Mouse (Mus musculus): Measurements from ENCODE around the gene Hspb11. TPM values are rescaled to one million over a fixed set of nuclear protein-coding genes. Genes with fewer than 3 reads are reported as not detected.
A peak's percentile ranks its signal among the peaks of the same experiment; 100 is the strongest.

Gene Hspb11
- polyA plus RNA-seq, 1 experiment from 2014 or later = 39.5 TPM

GRCm38 (mm10) chr4:107232219-107232618 lies 21.2 kb upstream of the Hspb11 start:
- H3K36me3 ChIP-seq (ENCODE audit: poor library complexity, severe bottlenecking) = peaks cover 52% of the 10 kb centered on the region
- WGBS = 67% methylated on average over 3 of the region's 3 CpGs
- no peak overlapping the region for H3K4me3 ChIP-seq
- no peak overlapping the region for H3K9ac ChIP-seq
- H3K27me3 ChIP-seq = no peaks in the 10 kb centered on the region
- H3K4me2 ChIP-seq = no peak overlapping the region
- no peaks in the 10 kb centered on the region for H3K9me3 ChIP-seq (replicated peaks)
- no peaks in the 10 kb centered on the region for H3K4me1 ChIP-seq
- ATAC-seq = no peak
- no peak overlapping the region for H3K27ac ChIP-seq

DNA sequence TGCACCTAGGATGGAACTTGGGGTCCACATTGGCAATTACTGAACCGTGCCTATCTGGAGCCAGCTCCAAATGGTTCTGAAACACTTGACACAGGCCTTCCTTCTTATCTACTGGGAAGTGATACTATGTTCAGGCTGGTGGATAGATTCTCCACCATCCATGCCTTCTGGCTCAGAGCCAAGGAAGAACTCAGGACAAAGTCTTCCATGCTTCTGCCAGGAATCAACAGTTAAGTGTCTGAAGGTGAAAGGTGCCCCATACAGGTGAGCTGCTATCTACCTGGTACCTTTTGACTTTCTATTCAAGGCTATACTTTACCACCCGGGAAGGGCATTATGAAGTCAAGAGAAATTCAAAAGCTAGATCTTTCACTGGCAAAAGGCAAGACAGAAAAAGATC lies 15.1 kb upstream of the Hspb11 start:
- Histone ChIP-seq H3K27me3 (no peaks in the 10 kb centered on the region), H3K4me2 (no peak overlapping the region), H3K4me1 (no peaks in the 10 kb centered on the region), H3K9ac (no peak overlapping the region), H3K36me3 (ENCODE audit: poor library complexity, severe bottlenecking) (peaks cover 85% of the 10 kb centered on the region), H3K4me3 (no peak overlapping the region), H3K9me3 (replicated peaks) (no peaks in the 10 kb centered on the region), H3K27ac (no peak overlapping the region)
- no peak for ATAC-seq
- WGBS = 91% methylated on average over 2 of the region's 2 CpGs

- Histone ChIP-seq H3K27me3 (no peaks in the 10 kb centered on the region), H3K36me3 (ENCODE audit: poor library complexity, severe bottlenecking) (peaks cover 66% of the 10 kb centered on the region), H3K4me3 (no peak overlapping the region), H3K4me1 (peaks cover 8% of the 10 kb centered on the region; the same call in 1 of the 2 replicates), H3K9ac (no peak overlapping the region), H3K9me3 (replicated peaks) (no peaks in the 10 kb centered on the region), H3K4me2 (no peak overlapping the region), H3K27ac (no peak overlapping the region)
- 96% methylated on average over 6 of the region's 6 CpGs for WGBS
- ATAC-seq = no peak
Measured at GRCm38 (mm10) chr4:107240196-107240595, 13.2 kb upstream of the Hspb11 start.

DNA sequence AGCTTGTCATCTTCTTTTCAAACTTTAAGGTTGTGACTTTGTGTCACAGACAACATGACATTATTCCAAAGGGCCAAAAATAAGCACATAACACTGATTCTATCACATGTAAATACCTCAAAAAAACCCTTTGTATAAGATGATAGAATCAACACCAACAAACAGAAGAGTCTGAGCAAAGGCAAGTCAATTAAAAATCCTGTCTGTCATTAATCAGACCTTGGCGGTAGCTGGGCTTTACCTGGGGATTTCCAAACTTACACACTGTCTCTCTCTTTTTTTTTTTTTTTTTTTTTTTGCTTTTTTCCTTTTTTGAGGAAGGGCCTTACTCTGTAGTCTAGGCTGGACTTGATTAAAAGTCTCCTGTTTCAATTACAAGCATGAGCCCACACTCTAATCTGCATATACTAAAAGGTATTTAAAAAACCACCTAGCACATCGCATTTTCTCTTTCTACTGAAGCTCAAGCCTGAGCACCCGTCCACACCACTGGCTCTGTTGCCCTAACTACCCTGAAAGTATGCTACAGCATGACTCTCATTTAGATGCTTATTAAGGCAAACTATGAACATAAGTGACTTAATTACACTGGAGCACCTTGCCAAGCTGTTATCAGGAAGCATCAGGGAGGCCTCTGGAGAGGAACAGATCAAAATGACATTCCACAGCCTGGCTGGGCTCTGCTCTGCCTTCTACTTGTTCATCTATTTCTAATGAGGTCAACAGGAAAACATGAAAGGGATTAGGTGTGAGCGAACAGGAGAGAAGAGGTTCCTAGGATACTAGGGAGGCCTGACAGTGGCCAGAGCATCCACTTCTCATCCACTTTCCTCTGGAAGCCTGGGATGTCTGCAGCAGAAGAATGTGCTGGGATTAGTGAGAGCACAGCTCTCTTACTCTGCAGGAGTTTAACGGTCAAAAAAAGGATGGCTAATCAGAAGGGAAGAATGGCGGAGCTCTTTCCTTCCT lies 9.7 kb upstream of the Hspb11 start:
- H3K27me3 ChIP-seq = no peaks in the 10 kb centered on the region
- peak overlapping the region; percentile 8; the same call in 1 of the 2 replicates for H3K9ac ChIP-seq
- no peak overlapping the region for H3K4me2 ChIP-seq
- H3K27ac ChIP-seq = peak overlapping the region; percentile 27; the same call in 1 of the 2 replicates
- WGBS = 69% methylated on average over 6 of the region's 6 CpGs
- H3K36me3 ChIP-seq (ENCODE audit: poor library complexity, severe bottlenecking) = peaks cover 40% of the 10 kb centered on the region
- no peak overlapping the region for H3K4me3 ChIP-seq
- H3K9me3 ChIP-seq (replicated peaks) = no peaks in the 10 kb centered on the region
- ATAC-seq = no peak
- peaks cover 11% of the 10 kb centered on the region for H3K4me1 ChIP-seq

DNA sequence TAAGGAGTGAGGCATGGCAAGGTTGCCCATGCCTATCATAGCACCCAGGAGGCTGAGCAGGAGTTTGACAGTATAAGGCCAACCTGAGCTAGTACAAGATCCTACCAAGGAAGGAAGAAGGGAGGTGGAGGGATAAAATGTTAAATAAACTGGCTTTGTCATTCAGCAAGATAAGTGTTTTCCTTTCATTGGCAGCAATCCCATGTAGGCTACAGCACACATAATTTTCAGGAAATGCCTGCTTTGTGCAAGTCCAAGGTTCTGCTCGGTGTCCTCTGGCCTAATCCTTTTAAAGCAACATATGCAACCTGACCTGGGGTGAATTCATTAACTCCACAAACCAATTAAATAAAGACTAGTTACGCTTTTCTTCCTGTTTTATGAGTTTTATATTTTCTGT lies 8.0 kb upstream of the Hspb11 start:
- no peak for ATAC-seq
- WGBS = 71% methylated on average over 2 of the region's 2 CpGs
- H3K4me3 ChIP-seq = no peak overlapping the region

GRCm38 (mm10) chr4:107246040-107246439 lies 7.4 kb upstream of the Hspb11 start:
- 90% methylated on average over 1 of the region's 1 CpGs for WGBS
- no peak overlapping the region for H3K9ac ChIP-seq
- H3K36me3 ChIP-seq (ENCODE audit: poor library complexity, severe bottlenecking) = peaks cover 17% of the 10 kb centered on the region
- no peak overlapping the region for H3K4me2 ChIP-seq
- no peaks in the 10 kb centered on the region for H3K27me3 ChIP-seq
- ATAC-seq = no peak
- H3K4me1 ChIP-seq = peaks cover 27% of the 10 kb centered on the region
- no peak overlapping the region for H3K27ac ChIP-seq
- no peaks in the 10 kb centered on the region for H3K9me3 ChIP-seq (replicated peaks)
- H3K4me3 ChIP-seq = no peak overlapping the region

More for the DNA sequence above, 8.0 kb upstream of the Hspb11 start:
- no peak overlapping the region for H3K27ac ChIP-seq
- H3K9me3 ChIP-seq (replicated peaks) = no peaks in the 10 kb centered on the region
- H3K4me1 ChIP-seq = peaks cover 27% of the 10 kb centered on the region
- H3K27me3 ChIP-seq = no peaks in the 10 kb centered on the region
- no peak overlapping the region for H3K9ac ChIP-seq
- peaks cover 24% of the 10 kb centered on the region for H3K36me3 ChIP-seq (ENCODE audit: poor library complexity, severe bottlenecking)
- no peak overlapping the region for H3K4me2 ChIP-seq

DNA sequence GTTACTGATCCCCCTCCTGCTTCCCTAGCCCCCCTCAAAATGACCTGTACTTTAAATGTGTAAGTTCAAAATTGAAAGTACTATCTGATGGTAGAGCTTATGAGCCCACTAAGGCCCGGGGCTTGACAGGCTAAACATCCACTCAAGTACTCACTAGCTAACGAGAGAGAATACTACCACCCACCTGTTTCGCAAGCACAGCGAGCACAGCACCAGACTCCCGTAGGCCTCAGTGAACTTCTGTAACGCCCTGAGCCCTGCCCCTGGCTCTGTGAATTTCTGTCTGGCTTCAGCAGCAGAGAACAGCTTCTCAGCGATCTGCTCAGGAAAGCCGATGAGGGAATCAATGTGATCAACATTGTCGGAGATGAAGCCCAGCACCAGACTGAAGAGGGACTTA lies 6.3 kb upstream of the Hspb11 start:
- ATAC-seq = no peak
- Histone ChIP-seq H3K36me3 (ENCODE audit: poor library complexity, severe bottlenecking) (peaks cover 6% of the 10 kb centered on the region; the same call in 1 of the 2 replicates), H3K27me3 (no peaks in the 10 kb centered on the region), H3K4me3 (no peak overlapping the region), H3K4me2 (no peak overlapping the region), H3K4me1 (peaks cover 33% of the 10 kb centered on the region), H3K27ac (no peak overlapping the region), H3K9me3 (replicated peaks) (no peaks in the 10 kb centered on the region), H3K9ac (no peak overlapping the region)
- WGBS = 82% methylated on average over 9 of the region's 9 CpGs

GRCm38 (mm10) chr4:107248061-107248460 lies 5.3 kb upstream of the Hspb11 start:
- peaks cover 38% of the 10 kb centered on the region for H3K4me1 ChIP-seq
- no peak overlapping the region for H3K27ac ChIP-seq
- no peak overlapping the region for H3K4me3 ChIP-seq
- no peak for ATAC-seq
- no peaks in the 10 kb centered on the region for H3K9me3 ChIP-seq (replicated peaks)
- H3K36me3 ChIP-seq (ENCODE audit: poor library complexity, severe bottlenecking) = peaks cover under 1% of the 10 kb centered on the region; the same call in 1 of the 2 replicates
- H3K9ac ChIP-seq = no peak overlapping the region
- 84% methylated on average over 3 of the region's 3 CpGs for WGBS
- no peaks in the 10 kb centered on the region for H3K27me3 ChIP-seq
- H3K4me2 ChIP-seq = no peak overlapping the region

DNA sequence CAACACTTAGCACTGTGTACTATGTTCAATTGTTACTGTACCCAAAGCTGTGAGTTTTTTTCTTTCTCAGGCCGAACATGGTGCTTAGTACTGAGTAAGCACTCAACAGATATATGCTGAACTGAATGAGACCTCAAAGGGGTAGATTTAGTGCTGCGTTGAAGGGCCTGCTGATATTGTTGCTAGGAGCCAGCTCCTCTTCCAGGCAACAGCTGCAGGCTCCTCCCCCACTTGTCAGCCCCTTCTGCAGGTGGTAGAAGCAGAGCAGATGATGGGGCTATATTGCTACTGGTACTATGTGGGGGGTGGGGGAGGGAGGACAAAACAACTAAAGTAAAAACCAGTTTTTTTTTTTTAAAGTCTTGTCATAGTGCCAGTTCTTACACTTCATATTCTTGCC lies 3.9 kb upstream of the Hspb11 start:
- H3K27ac ChIP-seq = no peak overlapping the region
- H3K4me2 ChIP-seq = no peak overlapping the region
- H3K4me3 ChIP-seq = no peak overlapping the region
- H3K27me3 ChIP-seq = no peaks in the 10 kb centered on the region
- no peak for ATAC-seq
- H3K36me3 ChIP-seq (ENCODE audit: poor library complexity, severe bottlenecking) = no peaks in the 10 kb centered on the region
- H3K9ac ChIP-seq = no peak overlapping the region
- peaks cover 34% of the 10 kb centered on the region for H3K4me1 ChIP-seq
- no peaks in the 10 kb centered on the region for H3K9me3 ChIP-seq (replicated peaks)
- 50% methylated on average over 2 of the region's 2 CpGs for WGBS

- 24% methylated on average over 4 of the region's 4 CpGs for WGBS
- H3K27me3 ChIP-seq = no peaks in the 10 kb centered on the region
- H3K4me3 ChIP-seq = no peak overlapping the region
- no peaks in the 10 kb centered on the region for H3K9me3 ChIP-seq (replicated peaks)
- H3K9ac ChIP-seq = no peak overlapping the region
- no peak overlapping the region for H3K4me2 ChIP-seq
- H3K27ac ChIP-seq = no peak overlapping the region
- H3K36me3 ChIP-seq (ENCODE audit: poor library complexity, severe bottlenecking) = no peaks in the 10 kb centered on the region
- ATAC-seq = no peak
- peaks cover 35% of the 10 kb centered on the region for H3K4me1 ChIP-seq
Measured at GRCm38 (mm10) chr4:107250494-107250893, 2.9 kb upstream of the Hspb11 start.

GRCm38 (mm10) chr4:107252522-107252921 lies 871 bp upstream of the Hspb11 start:
- H3K9me3 ChIP-seq (replicated peaks) = no peaks in the 10 kb centered on the region
- H3K4me3 ChIP-seq = peak overlapping the region; percentile 84
- H3K27ac ChIP-seq = no peak overlapping the region
- H3K9ac ChIP-seq = peak overlapping the region; percentile 82
- H3K36me3 ChIP-seq (ENCODE audit: poor library complexity, severe bottlenecking) = no peaks in the 10 kb centered on the region
- 2% methylated on average over 11 of the region's 11 CpGs for WGBS
- no peak for ATAC-seq
- H3K4me2 ChIP-seq = peak overlapping the region; percentile 70
- H3K27me3 ChIP-seq = no peaks in the 10 kb centered on the region
- peaks cover 35% of the 10 kb centered on the region for H3K4me1 ChIP-seq

GRCm38 (mm10) chr4:107254414-107254813 lies 1.0 kb downstream of the Hspb11 start:
- WGBS = 15% methylated on average over 3 of the region's 3 CpGs

More at GRCm38 (mm10) chr4:107254414-107254813, 1.0 kb downstream of the Hspb11 start:
- H3K27ac ChIP-seq = 0 out of 2 replicates have a peak overlapping the region, but pooled peaks have one; percentile 77
- peak overlapping the region; percentile 82 for H3K9ac ChIP-seq
- H3K36me3 ChIP-seq (ENCODE audit: poor library complexity, severe bottlenecking) = no peaks in the 10 kb centered on the region
- H3K4me3 ChIP-seq = peak overlapping the region; percentile 84
- peaks cover 25% of the 10 kb centered on the region for H3K4me1 ChIP-seq
- no peaks in the 10 kb centered on the region for H3K27me3 ChIP-seq
- no peak for ATAC-seq
- peak overlapping the region; percentile 70 for H3K4me2 ChIP-seq
- H3K9me3 ChIP-seq (replicated peaks) = no peaks in the 10 kb centered on the region
